Mouse (Mus musculus) urinary bladder, postnatal 25 days (tissue): ENCODE results near the gene Epb41l4b.

ENCODE experiments used
- DNase-seq: peaks from one replicate; pipeline ENCODE4 v3.0.0; 2022; ENCODE audit warnings: low spot score

The Epb41l4b gene

DNA sequence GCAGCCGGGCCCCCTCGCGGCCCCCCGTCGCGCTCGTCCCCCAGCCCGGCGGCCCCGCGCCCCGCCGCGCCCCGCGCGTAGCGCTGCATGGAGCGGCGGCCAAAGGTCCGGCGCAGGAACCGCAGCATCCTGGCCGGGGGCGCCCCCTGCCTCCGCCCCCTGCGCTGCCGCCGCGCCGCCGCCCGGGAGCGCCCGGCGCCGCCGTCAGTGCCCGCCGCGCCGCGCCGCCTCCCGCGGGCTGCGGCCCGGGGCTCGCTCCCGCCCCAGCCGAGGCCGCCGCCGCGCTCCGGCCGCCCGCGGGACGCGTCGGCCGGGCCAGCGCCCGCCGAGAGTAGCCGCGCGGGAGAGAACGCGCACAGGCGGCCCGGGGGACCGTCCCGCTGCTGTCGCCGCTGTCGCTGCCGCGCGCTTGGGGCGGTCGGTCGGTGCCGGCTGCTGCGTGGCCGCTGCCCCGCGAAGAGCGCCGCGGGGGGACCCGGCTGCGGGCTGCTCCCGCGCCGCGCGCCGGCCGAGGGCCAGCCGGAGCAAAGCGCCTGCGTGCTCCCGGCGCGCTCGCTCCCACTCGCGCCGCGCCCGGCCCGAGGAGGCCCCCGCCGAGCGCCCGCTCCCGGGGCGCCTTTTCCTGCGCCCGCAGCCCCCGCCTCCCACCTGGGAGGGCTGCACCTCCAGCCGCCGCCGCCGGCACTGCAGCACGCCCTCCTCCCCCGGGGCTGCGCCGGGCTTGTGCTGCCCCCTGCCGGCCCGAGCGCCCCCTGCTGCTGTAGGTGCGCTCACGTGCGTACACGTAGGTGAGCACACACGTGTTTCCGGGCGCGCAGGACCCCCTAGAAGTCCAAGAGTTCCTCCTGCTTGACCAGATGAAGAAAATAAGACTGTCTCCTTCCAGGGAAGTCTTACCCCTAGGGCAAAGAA, at the start of gene Epb41l4b:
TSS of gene Epb41l4b (minus strand) at position 412 of the 912 bp plus-strand sequence.
- peak; percentile 86 for DNase-seq

DNA sequence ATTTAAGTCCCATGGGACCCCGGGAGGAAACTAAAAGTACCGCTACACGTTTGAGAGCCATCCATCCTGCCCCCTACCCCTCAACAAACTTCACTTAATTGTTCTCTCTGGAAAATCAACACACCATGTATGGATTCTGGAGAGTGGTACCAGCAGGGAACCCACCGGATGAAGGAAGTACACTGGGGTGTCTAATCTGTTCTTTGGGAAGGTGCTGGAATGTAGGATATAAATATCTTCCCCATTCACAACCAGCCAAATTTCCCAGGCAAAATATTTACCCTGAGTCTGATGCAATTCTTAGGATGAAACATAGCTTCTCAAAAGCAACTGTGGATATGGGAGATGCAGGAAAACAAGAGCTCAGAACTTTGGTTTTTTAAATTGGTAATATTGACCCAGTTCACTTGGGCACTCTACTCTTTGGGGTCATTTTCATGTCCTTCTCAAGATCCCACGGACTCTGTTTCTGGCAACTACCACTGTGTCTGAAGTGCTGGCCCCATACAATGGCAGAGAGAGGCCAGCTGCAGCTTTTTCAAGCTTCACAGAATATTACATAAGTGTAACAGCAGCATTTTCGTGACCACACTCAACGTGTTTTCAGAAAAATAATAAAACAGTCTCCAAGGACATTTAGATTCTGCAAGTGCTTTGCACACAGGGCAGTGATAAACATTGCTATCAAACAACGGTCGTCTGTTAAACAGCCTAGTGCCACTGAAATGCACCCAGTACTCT, 48.5 kb upstream of the Epb41l4b start:
- no peak for DNase-seq

DNA sequence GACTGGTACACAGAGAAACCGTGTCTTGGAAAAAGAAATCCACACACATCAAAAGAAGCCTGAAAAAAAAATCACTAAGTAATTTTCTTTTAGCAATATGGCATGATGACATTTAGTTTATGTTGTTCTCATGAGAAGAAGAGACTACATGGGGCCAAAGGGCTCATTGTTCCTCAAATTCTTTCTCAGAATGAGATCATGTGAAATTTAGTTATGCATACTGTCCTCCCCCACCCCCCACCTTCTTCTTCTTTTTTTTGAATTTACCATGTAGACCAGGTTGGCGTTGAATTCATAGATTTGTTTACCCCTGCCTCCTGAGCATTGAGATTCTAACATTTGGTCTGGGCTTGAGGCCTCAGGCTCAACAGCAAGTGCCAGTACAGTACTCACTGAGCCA, 46.6 kb upstream of the Epb41l4b start:
- no peak for DNase-seq

DNA sequence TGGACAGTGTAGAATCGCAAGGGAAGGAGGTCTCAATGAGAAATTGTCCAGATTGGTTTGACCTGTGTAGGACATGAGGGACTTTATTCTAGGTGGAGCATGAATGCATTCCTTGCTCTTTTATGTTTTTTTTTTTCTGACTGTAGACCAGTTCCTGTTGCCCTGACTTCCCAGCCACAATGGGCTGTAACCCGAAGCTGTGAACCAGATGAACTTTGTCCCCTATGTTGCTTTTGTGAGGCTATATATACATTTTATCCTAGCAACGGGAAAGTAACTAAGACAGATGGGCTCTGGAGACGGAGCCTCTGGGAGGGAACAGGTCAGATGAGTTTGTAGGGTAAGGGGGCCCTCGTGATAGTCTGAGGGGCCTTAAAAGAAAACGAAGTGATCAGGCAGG, 42.8 kb upstream of the Epb41l4b start:
- no peak for DNase-seq

DNA sequence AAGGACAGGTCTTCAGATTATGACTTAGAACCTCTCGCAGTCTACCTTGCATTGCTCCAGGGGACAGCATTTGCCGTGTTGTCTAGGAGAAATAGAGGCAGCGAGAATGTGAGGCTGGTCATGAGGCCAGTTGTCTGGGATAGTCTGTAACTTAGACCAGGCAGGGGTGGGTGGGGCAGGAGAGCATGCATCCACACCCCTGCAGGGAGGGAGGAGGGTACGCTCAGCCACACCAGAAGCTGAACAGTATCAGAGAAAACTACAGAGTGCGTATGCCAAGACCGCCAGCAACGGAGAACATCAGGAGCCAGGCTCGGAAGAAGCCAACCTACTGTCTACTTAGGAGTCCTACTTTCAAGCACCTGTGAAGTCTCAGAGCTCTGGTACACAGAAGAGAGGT, 42.2 kb upstream of the Epb41l4b start:
- DNase-seq: no peak

DNA sequence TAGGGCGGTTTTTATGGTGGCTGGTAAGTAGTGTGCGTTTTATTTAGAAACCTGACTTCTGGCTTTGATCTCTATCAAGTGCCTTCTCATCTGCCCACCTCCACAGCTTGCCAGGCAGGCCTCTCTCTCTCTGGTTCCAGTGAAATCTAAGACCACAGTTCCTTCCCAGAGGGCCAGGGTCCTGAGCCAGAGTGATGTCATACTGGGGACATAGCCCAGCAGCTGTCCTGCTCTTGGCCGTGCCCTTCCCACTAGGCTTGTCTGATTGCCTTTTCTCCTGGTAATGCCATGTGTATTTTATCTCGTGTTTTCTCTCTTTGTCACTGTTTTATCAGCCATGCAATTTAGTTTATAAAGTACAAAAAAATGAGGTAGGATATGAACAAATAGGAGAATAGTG, 40.3 kb upstream of the Epb41l4b start:
- DNase-seq: no peak

DNA sequence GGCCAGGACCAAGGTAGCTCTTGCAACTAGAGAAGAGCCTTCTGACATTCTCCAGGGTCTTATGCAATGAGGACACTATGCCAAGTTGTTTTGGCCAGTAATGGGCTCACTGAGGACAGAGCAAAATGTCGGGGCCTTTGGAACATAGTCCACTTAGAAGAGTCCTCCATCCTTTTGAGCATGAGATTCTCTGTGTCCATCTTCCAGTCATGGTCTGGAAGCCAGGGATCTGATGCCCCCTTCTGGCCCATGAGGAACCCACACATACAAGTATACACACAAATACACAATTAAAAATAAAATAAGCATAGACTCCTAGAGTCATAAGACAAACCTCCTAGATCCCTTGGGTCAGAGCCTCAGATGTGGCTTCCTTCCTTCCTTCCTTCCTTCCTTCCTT, 38.3 kb upstream of the Epb41l4b start:
- DNase-seq: no peak

DNA sequence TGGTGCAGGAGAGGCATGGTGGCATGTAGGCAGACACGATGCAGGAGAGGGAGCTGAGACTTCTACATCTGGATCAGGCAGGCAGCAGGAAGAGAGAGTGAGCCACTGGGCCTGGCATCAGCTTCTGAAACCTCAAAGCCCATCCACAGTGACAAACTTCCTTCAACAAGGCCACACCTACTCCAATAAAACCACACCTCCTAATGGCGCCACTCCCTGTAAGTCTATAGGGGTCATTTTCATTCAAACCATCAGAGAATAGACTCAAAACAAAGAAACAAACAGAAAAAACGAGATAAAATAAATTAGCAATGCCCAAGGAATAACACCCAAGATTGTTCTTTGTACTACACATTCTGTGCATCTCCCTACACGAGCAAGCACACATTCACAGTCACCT, 35.6 kb upstream of the Epb41l4b start:
- DNase-seq: no peak

DNA sequence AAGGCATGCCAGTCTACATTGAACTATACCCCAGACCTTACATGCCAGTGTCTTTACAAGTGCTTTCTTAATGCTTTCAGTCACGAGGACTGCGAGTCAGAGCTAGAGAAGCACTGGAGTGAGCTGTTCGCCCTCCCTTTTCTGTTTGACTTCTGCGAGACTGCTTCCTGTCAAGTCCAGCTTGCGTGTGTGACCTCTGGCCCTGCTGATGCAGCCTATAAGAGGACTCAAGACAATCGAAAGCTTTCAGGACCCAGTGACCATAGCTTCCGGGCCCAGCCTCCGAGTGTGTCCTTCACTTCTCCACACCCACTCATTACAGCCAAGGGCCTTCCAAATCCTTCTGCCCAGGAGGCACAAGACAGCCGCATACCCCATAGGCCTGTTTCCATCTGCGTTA, 32.1 kb upstream of the Epb41l4b start:
- DNase-seq: no peak

DNA sequence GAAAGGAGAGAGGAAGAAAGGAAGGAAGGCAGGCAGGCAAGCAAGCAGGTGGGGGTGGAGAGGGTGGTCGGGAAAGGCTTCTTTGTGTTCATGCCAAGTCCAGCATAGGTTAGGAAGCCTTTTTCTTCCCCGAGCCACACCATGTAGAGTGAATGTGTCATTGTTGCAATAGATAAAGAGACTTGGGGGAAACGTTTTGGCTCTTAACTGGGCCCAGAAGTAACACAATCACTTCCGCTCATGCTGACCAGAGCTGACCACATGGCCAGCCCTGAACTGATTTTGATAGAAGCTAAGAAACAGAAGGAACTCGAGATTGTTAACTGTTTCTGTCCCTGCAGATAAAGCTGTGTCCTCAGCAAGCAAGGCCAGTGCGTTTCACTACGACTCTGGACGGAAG, 29.6 kb upstream of the Epb41l4b start:
- no peak for DNase-seq

DNA sequence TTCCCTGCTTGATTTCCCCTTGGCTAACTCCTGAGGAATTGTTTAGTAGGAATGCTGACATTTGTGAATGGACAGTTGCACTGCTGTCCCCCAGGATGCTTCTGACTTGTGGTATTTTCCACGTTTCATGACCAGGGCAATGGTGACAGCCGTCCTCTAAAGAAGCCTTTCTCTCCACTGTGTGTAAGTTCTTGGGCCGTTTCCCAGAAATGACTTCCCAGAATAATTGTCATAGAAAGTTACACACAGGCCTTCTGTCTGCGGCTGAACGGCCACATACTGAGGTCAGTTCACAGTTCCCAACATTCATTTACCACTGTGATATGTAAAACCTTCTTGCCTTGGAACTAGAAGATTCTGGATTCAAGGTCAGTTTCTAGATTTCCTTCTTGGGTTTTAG, 28.6 kb upstream of the Epb41l4b start:
- no peak for DNase-seq

DNA sequence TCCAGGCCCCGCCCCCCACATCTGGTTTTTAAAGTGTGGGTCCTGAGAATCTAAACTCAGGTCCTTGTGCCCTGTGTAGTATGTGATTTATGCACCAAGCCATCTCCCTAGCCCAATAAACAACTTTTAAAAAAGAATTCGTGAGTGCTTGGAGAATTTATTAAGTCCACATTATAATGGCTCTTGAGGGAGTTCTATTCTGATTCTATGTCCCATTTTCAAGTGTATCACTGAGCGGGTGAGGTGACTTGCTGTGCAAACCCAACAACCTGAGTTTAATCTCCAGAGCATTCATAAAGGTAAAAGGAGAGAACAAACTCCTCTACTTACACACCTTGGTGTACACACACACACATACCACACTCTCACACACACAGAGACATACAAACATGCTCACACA, 25.4 kb upstream of the Epb41l4b start:
- no peak for DNase-seq

DNA sequence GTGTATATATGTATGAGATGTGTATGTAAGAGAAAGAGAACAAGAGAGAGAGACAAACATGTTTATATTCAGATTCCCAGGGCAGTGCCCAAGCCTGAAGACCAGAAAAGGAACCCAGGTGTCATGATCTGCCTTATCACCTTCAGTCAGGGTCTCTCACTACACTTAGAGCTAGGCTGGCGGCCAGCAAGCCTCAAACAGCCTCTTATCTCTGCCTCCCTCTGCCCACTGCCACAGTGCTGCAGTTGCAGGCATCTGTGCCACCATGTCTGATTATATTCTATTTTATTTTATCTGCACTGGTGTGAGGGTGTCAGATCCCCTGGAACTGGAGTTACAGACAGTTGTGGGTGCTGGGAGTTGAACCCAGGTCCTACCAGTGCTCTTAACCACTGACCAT, 25.0 kb upstream of the Epb41l4b start:
- no peak for DNase-seq

DNA sequence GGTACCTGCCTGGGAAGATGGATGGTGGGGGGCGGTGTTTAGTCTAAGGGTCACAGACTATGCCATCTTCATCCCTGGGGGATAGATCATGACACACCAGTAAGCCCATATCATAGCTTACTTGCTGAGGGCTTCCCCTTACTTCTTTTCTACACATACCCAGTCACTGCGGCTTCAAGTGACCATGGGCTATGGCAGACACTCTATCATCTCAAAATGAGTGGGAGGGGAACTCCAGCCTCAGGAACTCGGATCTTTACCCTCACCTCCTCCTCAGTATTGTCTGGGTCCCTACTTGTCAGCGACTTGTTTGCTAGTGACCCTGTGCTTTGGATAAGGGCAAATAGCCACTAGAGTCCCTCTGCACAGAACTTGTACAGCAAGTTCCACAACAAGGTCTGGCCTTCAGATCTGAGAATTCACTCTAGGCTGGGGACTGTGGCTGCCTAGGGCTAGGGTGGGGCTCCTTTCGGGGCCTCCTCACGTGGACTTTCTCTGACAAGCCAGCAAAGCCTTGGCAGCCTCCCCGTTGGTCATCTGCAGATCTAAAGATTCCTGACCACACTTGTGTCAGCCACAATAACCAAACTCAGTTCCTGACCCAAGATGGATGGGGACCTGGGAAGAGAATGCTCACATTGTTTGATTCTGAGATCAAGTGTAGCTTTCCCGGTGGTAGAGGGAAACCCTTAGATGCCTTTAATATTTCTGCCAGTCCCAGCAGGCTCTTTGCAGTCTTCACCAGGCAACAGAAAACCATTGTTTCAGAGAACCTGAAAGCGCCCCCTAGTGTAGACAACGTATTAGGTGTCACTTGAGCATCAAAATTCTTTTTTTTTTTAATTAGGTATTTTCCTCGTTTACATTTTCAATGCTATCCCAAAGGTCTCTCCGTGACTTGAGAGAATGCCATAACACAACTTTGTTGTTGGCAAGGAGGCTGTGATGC, 24.0 kb upstream of the Epb41l4b start:
- peak; percentile 36 for DNase-seq

DNA sequence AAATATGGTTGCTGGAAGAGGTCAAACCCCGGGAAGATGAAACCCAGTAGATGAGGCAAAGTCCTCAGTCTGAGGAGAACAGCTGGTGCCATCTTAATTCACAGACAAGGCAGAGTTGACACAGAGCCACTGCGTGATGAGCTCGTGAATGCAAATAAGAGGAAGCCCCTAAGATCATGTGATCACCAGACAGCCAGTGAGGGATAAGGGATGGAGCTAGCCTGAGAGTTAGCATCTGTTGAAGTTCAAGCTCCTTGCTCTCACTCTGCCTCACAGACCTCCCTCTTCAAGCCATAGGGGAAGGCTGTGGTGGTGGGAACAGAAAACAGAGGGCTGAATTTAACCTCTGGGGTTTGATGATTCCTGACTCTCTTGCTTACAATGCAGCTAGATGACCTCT, 22.4 kb upstream of the Epb41l4b start:
- no peak for DNase-seq

DNA sequence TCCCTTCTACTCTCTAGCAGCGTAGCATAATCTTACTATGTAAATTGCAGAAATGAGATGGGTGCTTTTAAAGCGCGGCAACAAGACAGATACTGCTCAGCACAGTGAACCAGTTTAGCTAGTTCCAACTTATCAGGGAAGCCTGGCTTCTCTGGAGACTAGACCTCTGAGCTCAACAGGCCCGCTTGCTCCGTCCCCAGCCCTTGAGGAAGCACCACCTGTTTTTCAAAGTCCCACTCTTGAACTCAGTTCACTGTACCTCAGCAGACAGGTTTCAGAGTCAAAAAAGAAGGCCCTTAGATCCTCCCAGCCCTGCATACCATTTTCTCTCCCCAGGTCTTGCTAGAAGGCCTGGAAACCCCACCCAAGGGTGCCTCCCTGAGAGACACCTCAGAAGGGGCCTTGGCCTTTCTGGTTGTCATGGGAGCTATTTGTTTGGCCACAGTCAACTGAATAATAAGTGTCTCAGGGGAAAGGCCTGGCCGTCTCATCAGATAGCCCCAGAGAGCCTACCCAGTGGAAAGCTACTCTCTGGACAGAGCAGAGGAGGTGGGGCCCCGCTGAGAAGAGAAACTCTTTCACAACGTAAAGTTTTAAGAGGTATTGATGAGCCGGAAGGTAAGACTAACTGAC, 21.5 kb upstream of the Epb41l4b start:
- no peak for DNase-seq

DNA sequence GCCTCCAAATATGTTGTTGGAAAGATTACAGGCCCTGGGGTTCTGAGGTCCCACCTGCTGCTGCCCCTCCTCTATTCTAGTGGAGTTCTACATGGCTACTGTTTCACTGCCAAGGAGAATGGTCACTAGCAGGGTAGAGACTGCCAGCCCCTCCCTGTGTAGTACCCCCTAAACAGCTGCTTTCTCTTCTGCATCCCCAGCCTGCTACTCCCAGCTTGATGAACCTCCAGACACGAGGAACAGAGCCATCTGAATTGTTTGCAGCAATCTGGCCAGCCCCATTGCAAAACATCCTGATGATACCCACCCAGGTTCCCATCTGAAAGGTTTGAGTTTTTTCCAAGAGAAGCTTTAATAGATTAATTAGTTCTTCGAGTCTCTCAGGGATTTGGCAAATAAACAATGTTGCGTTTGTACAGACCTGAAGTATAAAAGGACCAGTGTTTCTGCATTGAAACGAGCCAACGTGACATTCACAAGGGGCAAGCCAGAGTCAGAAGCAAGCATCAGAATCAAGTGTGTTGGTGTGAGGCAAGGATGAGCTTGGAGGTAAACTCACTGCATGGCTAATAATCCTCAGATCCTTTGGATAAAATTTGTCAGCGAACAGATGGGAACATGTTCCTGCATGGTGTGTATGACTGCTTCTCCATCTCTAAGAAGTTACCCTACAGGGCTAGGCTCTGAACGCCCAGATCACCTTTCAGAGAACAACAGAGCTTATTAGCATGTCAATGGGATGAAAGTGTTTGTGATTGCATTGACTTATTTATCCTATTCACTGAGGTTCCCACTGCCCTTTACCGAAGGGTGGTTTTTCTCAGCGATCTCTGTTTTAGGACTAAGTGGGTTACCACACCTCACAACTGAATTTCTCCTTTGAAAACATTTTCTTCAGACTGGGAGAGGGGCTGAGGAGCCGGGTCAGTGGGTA, 19.8 kb upstream of the Epb41l4b start:
- DNase-seq: no peak

DNA sequence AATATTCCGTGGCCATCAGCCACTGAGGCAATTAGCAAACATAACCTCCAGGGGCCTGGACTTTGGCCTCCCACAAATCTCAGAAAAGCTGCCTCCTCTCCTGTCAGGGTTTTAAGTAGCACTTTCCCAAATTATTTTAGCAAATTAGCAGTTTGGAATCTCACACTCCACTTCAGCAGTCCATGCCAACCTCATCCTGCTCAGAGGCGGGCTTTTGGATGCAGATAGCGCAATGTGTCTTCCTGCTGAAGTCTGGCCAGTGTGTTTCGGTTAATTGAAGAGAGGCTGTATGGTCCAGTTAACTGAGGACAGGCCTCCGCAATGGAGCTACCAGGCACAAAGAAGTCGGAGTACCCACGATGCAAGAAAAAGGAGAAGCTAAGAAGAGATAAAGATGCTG, 17.3 kb upstream of the Epb41l4b start:
- no peak for DNase-seq

DNA sequence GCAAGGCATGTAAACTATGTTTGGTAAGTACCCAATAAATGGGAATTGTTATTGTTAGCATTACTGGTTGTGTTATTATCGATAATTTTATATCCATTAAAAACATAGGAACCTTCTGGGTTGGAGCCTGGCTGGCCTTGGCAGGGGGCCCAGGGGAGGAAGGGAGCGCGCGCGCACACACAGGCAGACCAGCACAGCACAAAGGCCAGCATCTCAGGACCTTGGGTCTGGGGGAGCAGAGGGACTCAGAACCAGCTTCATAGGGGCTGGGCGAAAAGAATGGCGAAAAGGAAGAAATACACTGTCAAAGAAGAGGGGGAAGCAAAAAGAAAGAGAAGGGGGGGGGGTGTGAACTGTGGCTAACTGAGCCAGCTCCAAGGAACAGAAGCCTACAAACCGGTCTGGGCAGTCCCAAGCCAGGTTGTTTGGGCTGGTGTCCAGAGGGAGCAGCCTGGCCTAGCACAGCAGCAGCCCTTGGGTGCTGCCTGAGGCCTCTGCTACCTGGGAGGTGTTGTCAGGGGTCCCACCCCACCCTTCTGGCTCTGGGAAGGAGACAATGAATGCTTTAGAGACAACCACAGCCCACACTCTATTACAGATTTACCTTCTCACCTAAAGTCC, 13.4 kb upstream of the Epb41l4b start:
- peak; percentile 44 for DNase-seq

DNA sequence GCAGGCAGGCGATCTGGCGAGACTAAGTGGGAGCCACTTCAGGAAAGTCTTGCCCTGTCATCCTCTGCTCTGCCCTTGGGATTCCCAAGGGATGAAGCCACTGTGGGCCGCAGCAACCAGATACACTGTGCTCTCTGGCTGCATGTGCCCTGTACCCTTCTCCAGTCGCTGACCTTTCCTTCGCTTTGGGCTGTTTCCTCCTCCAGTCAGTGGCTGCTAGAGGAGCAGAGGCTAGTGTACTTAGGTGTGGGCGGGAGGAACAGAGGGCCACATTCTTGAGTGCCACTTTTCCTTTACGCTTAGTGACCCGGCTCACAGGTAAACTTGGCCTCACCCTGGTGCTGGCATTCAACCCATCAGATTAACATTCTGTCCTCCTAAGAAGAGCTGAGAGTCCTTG, 10.6 kb upstream of the Epb41l4b start:
- DNase-seq: peak; percentile 39
